Mouse (Mus musculus) kidney, postnatal 14 days (tissue): ENCODE data around the gene Zfp59.
"Not testable (repeated sequence)": the region's sequence is repeated elsewhere in the genome, so short reads cannot be mapped to it uniquely, and the experiment has no call there.

Source experiments
- DNase-seq: peaks from one replicate; pipeline ENCODE4 v3.0.0; 2022; ENCODE audit warnings: mixed read lengths

Zfp59 gene

GRCm38 (mm10) chr7:27838323-27839249 lies at the start of gene Zfp59:
Gene Zfp59, plus strand, starts transcription at chr7:27838607.
- DNase-seq, result peak; percentile 93

- DNase-seq, result no peak
Observed at GRCm38 (mm10) chr7:27789306-27789705, 49.1 kb upstream of the Zfp59 start.

- not testable (repeated sequence) for DNase-seq
Observed at GRCm38 (mm10) chr7:27793865-27794264, 44.5 kb upstream of the Zfp59 start.

- no peak for DNase-seq
Observed at GRCm38 (mm10) chr7:27794566-27794965, 43.8 kb upstream of the Zfp59 start.

- no peak for DNase-seq
Observed at GRCm38 (mm10) chr7:27797906-27798811, 40.2 kb upstream of the Zfp59 start.

- no peak for DNase-seq
Observed at GRCm38 (mm10) chr7:27801137-27801536, 37.3 kb upstream of the Zfp59 start.

GRCm38 (mm10) chr7:27802986-27803385 lies 35.4 kb upstream of the Zfp59 start:
- DNase-seq, result no peak

- peak; percentile 88 for DNase-seq
Observed at GRCm38 (mm10) chr7:27804297-27805030, 33.9 kb upstream of the Zfp59 start.

- not testable (repeated sequence) for DNase-seq
Observed at GRCm38 (mm10) chr7:27806896-27807295, 31.5 kb upstream of the Zfp59 start, which contains the start of gene Zfp626. Gene Zfp626, plus strand, starts transcription at chr7:27807196.

GRCm38 (mm10) chr7:27807305-27807704 lies 31.1 kb upstream of the Zfp59 start:
- not testable (repeated sequence) for DNase-seq

- no peak for DNase-seq
Observed at GRCm38 (mm10) chr7:27818526-27819110, 19.8 kb upstream of the Zfp59 start.

- DNase-seq, result no peak
Observed at GRCm38 (mm10) chr7:27822611-27823010, 15.8 kb upstream of the Zfp59 start.

- DNase-seq, result no peak
Observed at GRCm38 (mm10) chr7:27834131-27834530, 4.3 kb upstream of the Zfp59 start.

GRCm38 (mm10) chr7:27837896-27838295 lies 511 bp upstream of the Zfp59 start:
- no peak for DNase-seq

GRCm38 (mm10) chr7:27839596-27839995 lies 1.2 kb downstream of the Zfp59 start:
- DNase-seq, result no peak

- DNase-seq, result no peak
Observed at GRCm38 (mm10) chr7:27840104-27840503, 1.7 kb downstream of the Zfp59 start.

- DNase-seq, result no peak
Observed at GRCm38 (mm10) chr7:27857227-27857626, 18.8 kb downstream of the Zfp59 start, which contains the start of gene Zfp607a. Gene Zfp607a, plus strand, starts transcription at chr7:27857527.

GRCm38 (mm10) chr7:27859301-27860251 lies 21.2 kb downstream of the Zfp59 start:
- peak; percentile 7 for DNase-seq

- DNase-seq, result peak; percentile 87
Observed at GRCm38 (mm10) chr7:27860396-27861235, 22.2 kb downstream of the Zfp59 start.

- not testable (repeated sequence) for DNase-seq
Observed at GRCm38 (mm10) chr7:27862578-27862977, 24.2 kb downstream of the Zfp59 start.
